43 mouse cellular contexts compared by ENCODE assay signal in genomic region chr6:124593121-124593520, GRCm38 (mm10). TPM values are rescaled to one million over a fixed set of nuclear protein-coding genes. Genes with fewer than 3 reads are reported as not detected.
"Had no signal": no experiment of that assay in that cellular context is flagged by ENCODE, and none has a peak within 500 bp of the region (broad histone marks: within the 10 kb centered on the region; RNA-seq: fewer than 3 reads in every experiment).

No protein-coding gene starts in this region.

- H3K36me3 ChIP-seq: limb, embryonic 10.5 days; limb, embryonic 12.5 days; limb, embryonic 13.5 days; limb, embryonic 15.5 days; liver, embryonic 12.5 days; liver, embryonic 13.5 days; liver, embryonic 15.5 days; lung, embryonic 15.5 days; midbrain, embryonic 10.5 days; midbrain, embryonic 12.5 days; midbrain, embryonic 13.5 days; midbrain, embryonic 15.5 days; neural tube, embryonic 12.5 days had no signal

- H3K4me2 ChIP-seq: limb, embryonic 12.5 days; limb, embryonic 13.5 days; limb, embryonic 15.5 days; liver, embryonic 11.5 days; liver, embryonic 12.5 days; liver, embryonic 13.5 days; liver, embryonic 15.5 days; lung, embryonic 14.5 days; lung, embryonic 15.5 days; midbrain, embryonic 11.5 days; midbrain, embryonic 12.5 days; midbrain, embryonic 13.5 days; midbrain, embryonic 15.5 days; neural tube, embryonic 12.5 days had no signal

- DNase-seq: left cerebral cortex, postnatal 4 days; liver; liver, embryonic 13.5 days; liver, postnatal 0 days; lung, adult 18-20 months; lung, adult 2 months; lung, embryonic 14.5 days; lung, postnatal 10 days; lung, postnatal 14 days; lung, postnatal 36 days; lung, postnatal 4 days; midbrain, embryonic 14.5 days had no signal

- H3K4me1 ChIP-seq: limb, embryonic 10.5 days; limb, embryonic 12.5 days; limb, embryonic 13.5 days; limb, embryonic 15.5 days; liver, embryonic 12.5 days; liver, embryonic 13.5 days; liver, embryonic 15.5 days; lung, embryonic 15.5 days; midbrain, embryonic 10.5 days; midbrain, embryonic 12.5 days; midbrain, embryonic 13.5 days; midbrain, embryonic 15.5 days; neural tube, embryonic 12.5 days had no signal

- H3K27ac ChIP-seq: limb, embryonic 10.5 days; limb, embryonic 12.5 days; limb, embryonic 13.5 days; limb, embryonic 15.5 days; liver, embryonic 12.5 days; liver, embryonic 13.5 days; liver, embryonic 14.5 days; liver, embryonic 15.5 days; lung, embryonic 15.5 days; macrophage; midbrain, embryonic 10.5 days; midbrain, embryonic 12.5 days; midbrain, embryonic 13.5 days; midbrain, embryonic 15.5 days; neural tube, embryonic 12.5 days had no signal

- ATAC-seq: liver, embryonic 12.5 days; liver, postnatal 0 days; lung, postnatal 0 days; midbrain, embryonic 13.5 days; midbrain, embryonic 15.5 days; midbrain, embryonic 16.5 days had no signal

- H3K9me3 ChIP-seq: limb, embryonic 10.5 days; limb, embryonic 13.5 days; limb, embryonic 15.5 days; liver, embryonic 12.5 days; liver, embryonic 13.5 days; liver, embryonic 15.5 days; lung, embryonic 15.5 days; megakaryocyte, embryonic 14.5 days; midbrain, embryonic 10.5 days; midbrain, embryonic 12.5 days; midbrain, embryonic 13.5 days; neural tube, embryonic 12.5 days had no signal

- H3K4me3 ChIP-seq: limb, embryonic 10.5 days; limb, embryonic 12.5 days; limb, embryonic 13.5 days; limb, embryonic 15.5 days; liver, embryonic 12.5 days; liver, embryonic 13.5 days; liver, embryonic 15.5 days; lung, embryonic 15.5 days; megakaryocyte, embryonic 14.5 days; midbrain, embryonic 10.5 days; midbrain, embryonic 12.5 days; midbrain, embryonic 13.5 days; midbrain, embryonic 15.5 days; myocyte; neural tube, embryonic 12.5 days had no signal

- H3K9ac ChIP-seq: limb, embryonic 12.5 days; limb, embryonic 13.5 days; limb, embryonic 15.5 days; liver, embryonic 12.5 days; liver, embryonic 13.5 days; liver, embryonic 14.5 days; liver, embryonic 15.5 days; liver, postnatal 0 days; lung, embryonic 14.5 days; lung, embryonic 15.5 days; midbrain, embryonic 12.5 days; midbrain, embryonic 13.5 days; midbrain, embryonic 15.5 days; neural tube, embryonic 12.5 days had no signal

- H3K27me3 ChIP-seq: limb, embryonic 12.5 days; limb, embryonic 13.5 days; limb, embryonic 15.5 days; liver, embryonic 12.5 days; liver, embryonic 13.5 days; liver, embryonic 15.5 days; lung, embryonic 15.5 days; megakaryocyte, embryonic 14.5 days; midbrain, embryonic 12.5 days; midbrain, embryonic 13.5 days; midbrain, embryonic 15.5 days; neural tube, embryonic 12.5 days had no signal

RNA-seq across cellular contexts. Expression of gene C1rb, which starts 23.0 kb away (rescaled TPM):
- total RNA-seq: left cerebral cortex, postnatal 10 days; left cerebral cortex, postnatal 4 days; megakaryocyte progenitor cell, adult 5-6 weeks; megakaryocyte, adult 5-6 weeks; megakaryocyte-erythroid progenitor cell, adult 5-6 weeks; midbrain, postnatal 0 days; monocyte, adult 5-6 weeks had no signal
- polyA plus RNA-seq: limb, embryonic 10.5 days; limb, embryonic 11.5 days; limb, embryonic 12.5 days; limb, embryonic 13.5 days; limb, embryonic 15.5 days; liver, embryonic 11.5 days; liver, embryonic 12.5 days; liver, embryonic 13.5 days; liver, embryonic 14.5 days; liver, embryonic 15.5 days; liver, embryonic 16.5 days; liver, postnatal 0 days; lung, adult 2 months; lung, embryonic 14.5 days; lung, embryonic 15.5 days; lung, embryonic 16.5 days; macrophage; midbrain, embryonic 10.5 days; midbrain, embryonic 11.5 days; midbrain, embryonic 12.5 days; midbrain, embryonic 13.5 days; midbrain, embryonic 14.5 days; midbrain, embryonic 15.5 days; midbrain, embryonic 16.5 days; midbrain, postnatal 0 days; neural tube, embryonic 11.5 days; neural tube, embryonic 12.5 days had no signal

RNA-seq across cellular contexts. Expression of gene C1s2, which starts 42.8 kb away (rescaled TPM):
- total RNA-seq: megakaryocyte progenitor cell, adult 5-6 weeks; megakaryocyte, adult 5-6 weeks; megakaryocyte-erythroid progenitor cell, adult 5-6 weeks; midbrain, postnatal 0 days; monocyte, adult 5-6 weeks had no signal
- polyA plus RNA-seq: limb, embryonic 10.5 days; limb, embryonic 11.5 days; limb, embryonic 12.5 days; limb, embryonic 13.5 days; limb, embryonic 15.5 days; liver, adult 2 months; liver, embryonic 11.5 days; liver, embryonic 12.5 days; liver, embryonic 13.5 days; liver, embryonic 15.5 days; liver, postnatal 0 days; lung, embryonic 14.5 days; macrophage; midbrain, embryonic 11.5 days; midbrain, embryonic 12.5 days; neural tube, embryonic 11.5 days had no signal

RNA-seq across cellular contexts. Expression of gene C1s1, which starts 51.0 kb away (rescaled TPM):
- total RNA-seq: megakaryocyte progenitor cell, adult 5-6 weeks; megakaryocyte-erythroid progenitor cell, adult 5-6 weeks; monocyte, adult 5-6 weeks had no signal
- polyA plus RNA-seq: macrophage had no signal
